Mouse (Mus musculus) CD4-positive, CD25-positive, alpha-beta regulatory T cell, adult 2 months (primary cell): ENCODE measurements at regions not wholly inside any gene's neighbourhood (a gene's known extent, or its start where the extent isn't known, plus 50 kb on each side); places are given as distances from the start of the nearest gene placed in this dataset.

Source experiments
- DNase-seq: peaks from one replicate; pipeline ENCODE4 v3.0.0-alpha.2; 2012; ENCODE audit warnings: low read depth, low spot score

DNA sequence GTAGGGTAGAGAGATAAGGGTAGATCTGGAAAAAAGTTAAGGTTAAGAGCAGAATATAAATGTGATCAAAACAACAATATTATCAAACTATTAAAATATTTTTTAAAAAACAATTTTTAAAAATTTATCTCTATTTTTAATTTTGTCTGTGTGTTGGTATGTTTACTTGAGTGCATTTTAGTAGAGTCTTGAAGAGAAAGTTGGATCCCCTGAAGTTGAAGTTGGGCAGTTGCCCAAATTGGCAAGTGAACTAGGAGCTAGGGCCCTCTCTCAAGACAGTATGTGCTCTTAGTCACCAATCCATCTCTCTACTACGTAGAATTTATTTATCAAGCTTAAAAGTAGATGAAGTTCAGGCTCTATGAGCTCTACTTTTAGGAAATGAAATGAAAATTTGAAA lies 59.9 kb downstream of the Adamts1 start:
- DNase-seq = no peak

DNA sequence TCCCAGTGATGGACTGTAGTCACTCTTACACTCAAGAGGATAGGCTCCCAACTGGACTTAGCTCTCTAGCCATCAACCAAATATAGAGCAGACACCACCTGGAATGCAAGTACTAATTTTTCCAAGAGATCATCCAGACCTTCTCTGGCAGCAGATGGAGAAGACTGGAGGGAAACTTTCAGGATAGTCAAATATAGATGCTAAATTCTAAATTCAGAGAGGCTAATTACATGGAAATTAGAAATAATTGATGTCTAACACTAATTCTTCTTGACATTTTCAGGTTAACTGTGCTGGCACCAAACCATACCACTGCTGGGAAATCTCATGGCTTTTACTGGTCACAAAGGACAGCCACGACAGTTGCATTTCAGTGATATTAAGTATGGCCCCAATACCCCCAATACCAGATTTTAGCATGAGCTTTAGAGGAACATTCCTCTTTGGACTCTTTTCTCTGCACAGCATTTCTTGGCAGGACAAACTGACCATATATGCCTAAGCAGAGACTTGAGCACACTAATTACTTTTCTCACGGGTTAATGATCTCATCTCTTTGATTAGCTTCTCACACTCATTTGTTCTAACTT lies 64.2 kb downstream of the Adamts1 start:
- DNase-seq = no peak

DNA sequence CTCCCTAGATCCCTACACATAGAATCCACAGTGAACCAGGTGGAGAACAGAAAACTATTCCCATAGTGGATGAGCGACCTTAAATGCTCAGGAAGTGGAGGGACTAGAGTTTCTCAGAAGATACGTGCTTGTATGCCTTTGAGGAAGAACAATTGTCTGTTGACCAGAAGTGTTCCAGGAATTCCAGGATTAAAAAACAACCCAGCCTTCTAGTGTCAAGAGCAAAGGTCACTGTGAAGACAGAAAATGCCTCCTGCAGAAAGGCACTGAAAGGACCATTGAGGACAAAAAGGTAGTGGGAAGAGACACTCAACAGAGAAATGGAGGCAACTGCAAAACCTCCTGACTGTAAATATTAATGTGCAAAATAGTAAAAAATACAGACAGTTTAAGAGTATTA lies 74.9 kb downstream of the Adamts1 start:
- no peak for DNase-seq

DNA sequence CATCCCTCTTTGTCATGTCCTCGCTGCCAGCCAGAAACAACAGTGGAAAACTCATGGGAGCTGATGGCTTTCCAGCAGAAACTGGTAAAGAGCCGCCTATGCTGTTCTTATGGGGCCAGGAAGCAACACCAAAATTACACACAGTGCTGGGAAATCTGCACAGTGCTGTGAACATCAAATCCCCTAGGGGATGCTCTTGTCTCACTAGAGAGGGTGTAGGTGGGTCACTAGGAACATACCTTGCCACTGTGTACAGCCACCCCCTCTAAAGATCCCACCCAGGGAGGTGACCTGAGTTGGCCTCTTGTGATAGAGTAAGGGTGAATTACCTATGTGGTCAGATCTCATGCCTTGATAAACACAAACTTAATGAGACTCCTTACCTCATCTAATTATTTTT lies 80.9 kb downstream of the Adamts1 start:
- no peak for DNase-seq

GRCm38 (mm10) chr16:85712291-85712690 lies 90.6 kb downstream of the Adamts1 start:
- no peak for DNase-seq

GRCm38 (mm10) chr16:85704254-85705020 lies 98.5 kb downstream of the Adamts1 start:
- DNase-seq = no peak

GRCm38 (mm10) chr16:85702889-85703480 lies 99.9 kb downstream of the Adamts1 start:
- DNase-seq = no peak

GRCm38 (mm10) chr16:85699329-85699728 lies 103.6 kb downstream of the Adamts1 start:
- no peak for DNase-seq

- no peak for DNase-seq
Observed at GRCm38 (mm10) chr16:85682721-85683120, 120.2 kb downstream of the Adamts1 start.

GRCm38 (mm10) chr16:85680351-85680750 lies 122.6 kb downstream of the Adamts1 start:
- no peak for DNase-seq

DNA sequence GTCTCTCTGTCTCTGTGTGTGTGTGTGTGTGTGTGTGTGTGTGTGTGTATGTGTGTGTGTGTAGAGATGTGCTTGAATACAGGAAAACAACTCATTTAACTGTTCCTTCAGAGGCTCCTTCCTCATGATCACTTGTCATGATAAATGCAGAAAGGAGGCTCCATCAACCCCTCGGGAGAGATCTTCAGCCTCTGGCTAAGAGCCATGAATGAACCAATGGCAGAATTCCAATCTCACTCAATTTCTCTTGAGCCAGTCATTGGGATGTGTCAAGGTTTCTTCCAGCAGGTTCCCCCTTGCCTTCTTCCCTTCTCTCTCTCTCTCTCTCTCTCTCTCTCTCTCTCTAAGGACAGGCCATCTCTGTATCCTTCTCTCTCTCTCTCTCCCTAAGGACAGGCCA lies 124.1 kb downstream of the Adamts1 start:
- no peak for DNase-seq

DNA sequence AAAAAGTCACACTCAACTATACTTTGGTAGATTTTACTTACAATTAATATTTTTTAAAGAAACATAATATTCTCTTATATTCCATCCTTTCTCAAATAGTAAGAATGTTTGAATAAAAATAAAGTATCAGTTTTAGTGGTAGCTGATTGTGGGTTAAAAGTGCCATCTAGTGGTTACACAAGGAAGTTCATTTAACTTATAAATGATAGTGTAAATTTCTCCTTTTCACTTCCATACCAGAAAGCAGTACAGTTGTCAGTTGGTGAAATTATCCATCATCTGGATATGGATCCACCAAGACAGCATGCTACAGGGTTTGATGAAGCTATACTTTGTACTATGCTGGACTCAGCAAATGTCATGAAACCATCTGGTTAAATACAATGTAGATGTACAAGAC lies 124.7 kb downstream of the Adamts1 start:
- DNase-seq = no peak

- peak; percentile 1 for DNase-seq
Observed at GRCm38 (mm10) chr16:85677027-85677426, 123.8 kb upstream of the Cyyr1 start.

- no peak for DNase-seq
Observed at GRCm38 (mm10) chr16:85668767-85669166, 115.6 kb upstream of the Cyyr1 start.

DNA sequence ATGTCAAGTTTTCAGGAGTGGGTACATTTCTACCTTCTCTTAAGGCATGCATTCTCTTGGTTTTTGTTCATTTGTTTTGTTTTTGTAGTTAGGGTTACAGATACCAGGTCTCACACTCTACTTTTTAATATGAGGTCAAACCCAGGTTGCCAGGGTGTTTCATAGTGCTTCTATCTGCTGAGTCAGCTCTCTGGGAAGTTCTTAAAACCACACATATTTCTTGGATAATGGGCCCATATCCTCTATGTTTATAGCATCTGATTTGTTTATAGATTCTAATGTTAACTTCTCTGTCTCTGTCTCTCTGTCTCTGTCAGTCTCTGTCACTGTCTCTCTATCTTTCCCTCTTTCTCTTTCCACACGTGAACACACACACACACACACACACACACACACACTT lies 114.6 kb upstream of the Cyyr1 start:
- DNase-seq = no peak

DNA sequence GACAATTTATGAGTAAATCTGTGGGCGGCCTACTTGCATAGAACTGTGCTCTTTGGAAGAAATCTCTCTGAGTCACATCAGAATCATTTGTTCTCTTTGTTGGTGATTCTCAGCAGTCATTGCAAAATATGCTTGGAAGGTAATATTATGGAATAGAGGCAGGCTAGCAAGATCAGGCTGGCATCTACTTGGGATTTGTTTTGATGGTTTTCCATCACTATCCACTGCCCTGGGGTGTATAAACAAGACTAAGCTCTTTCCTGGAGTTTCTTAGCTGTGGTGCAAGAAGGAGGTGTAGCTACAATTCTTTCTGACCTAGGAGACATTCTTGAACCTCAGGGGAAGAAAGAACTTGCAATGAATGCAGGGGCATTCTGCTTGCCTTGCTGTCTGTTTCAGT lies 96.3 kb upstream of the Cyyr1 start:
- DNase-seq = no peak

GRCm38 (mm10) chr16:85640992-85641391 lies 87.8 kb upstream of the Cyyr1 start:
- DNase-seq = no peak

DNA sequence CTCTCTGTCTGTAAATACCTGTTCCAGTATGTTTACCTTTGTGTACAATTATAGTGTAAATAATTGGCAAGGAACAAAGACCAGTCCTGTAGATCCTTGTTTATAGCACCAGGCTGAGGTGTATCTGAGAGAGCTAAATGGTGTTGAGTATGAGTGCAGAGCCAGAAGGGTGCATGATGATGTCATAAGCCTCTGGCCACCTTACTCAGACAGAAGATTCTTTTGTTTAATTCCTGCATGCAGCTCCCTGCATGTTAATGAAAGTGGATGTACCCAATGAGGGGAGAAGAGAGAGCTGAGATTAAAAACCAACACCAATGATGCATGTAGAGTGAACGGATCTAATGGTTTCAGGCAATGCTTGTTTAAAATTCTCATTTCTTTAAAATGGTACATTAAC lies 83.9 kb upstream of the Cyyr1 start:
- no peak for DNase-seq

DNA sequence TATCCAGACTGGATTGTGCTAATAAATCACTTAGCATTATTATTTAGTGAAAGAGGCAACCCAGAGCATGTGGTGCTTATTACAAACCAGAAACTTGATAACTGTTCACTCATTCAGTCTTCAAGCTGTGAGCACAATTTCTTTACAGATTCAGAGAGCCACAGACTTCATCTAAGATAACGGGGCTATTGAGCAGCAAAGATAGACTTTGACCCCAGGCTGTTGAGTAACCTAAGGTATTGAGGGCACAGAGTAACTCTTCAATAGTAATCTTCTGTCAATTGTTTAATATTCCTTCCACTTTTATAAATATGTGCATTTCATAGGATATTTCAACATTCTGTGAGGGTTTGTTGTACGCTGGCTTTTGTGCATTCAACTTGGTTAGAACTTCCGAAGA lies 76.5 kb upstream of the Cyyr1 start:
- DNase-seq = no peak

DNA sequence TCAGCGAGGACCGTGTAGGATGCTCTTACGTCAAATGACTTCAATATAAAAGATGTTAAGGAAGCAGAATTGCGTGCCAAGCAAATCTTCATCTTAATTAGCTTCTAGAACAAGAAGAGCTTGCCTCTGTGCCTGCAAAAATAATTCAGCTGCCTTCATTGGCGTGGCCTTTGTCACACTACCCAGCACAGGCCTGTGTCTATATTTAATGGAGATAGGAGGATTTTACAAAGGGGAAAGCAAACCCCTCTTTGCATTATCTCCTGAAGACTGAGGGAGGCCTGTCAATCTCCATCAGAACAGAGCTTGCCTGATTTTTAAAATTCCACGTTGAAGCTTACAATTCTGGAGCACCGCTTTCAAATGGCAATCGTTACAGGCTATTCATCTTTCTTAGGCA lies 71.3 kb upstream of the Cyyr1 start:
- DNase-seq = no peak

GRCm38 (mm10) chr16:85604089-85604488 lies 50.9 kb upstream of the Cyyr1 start:
- no peak for DNase-seq
